Mouse (Mus musculus) lung, postnatal 0 days (tissue): Measurements from ENCODE around the gene Ltbp1. TPM values are rescaled to one million over a fixed set of nuclear protein-coding genes. Genes with fewer than 3 reads are reported as not detected.
A peak's percentile ranks its signal among the peaks of the same experiment; 100 is the strongest.
"Not testable (repeated sequence)": the region's sequence is repeated elsewhere in the genome, so short reads cannot be mapped to it uniquely, and the experiment has no call there.

Experiments
- ATAC-seq: fragments of 200-750 bp; cut with Nextera tagmentation; 2 replicates; pipeline ENCODE4 v1.8.0; 2017; ENCODE audit warnings: moderate library complexity
- DNase-seq: peaks from one replicate; pipeline ENCODE4 v3.0.0-alpha.2; 2016; ENCODE audit warnings: low spot score
- H3K27ac ChIP-seq: fragments of 300-500 bp; sonication (generic); 2 replicates; pipeline ENCODE4 v1.5.1; 2014; ENCODE audit warnings: antibody characterized with exemption, mild to moderate bottlenecking, low read length, mixed read lengths
- H3K27me3 ChIP-seq: fragments of 300-500 bp; sonication (generic); replicated peaks from 2 replicates; pipeline ENCODE4 v1.6.1; 2014; ENCODE audit warnings: low read length, mixed read lengths; ENCODE audit not compliant: insufficient read depth
- H3K36me3 ChIP-seq: fragments of 300-500 bp; sonication (generic); 2 replicates; pipeline ENCODE4 v1.6.1; 2014; ENCODE audit warnings: low read length, mixed read lengths; ENCODE audit not compliant: insufficient read depth
- H3K4me1 ChIP-seq: fragments of 300-500 bp; sonication (generic); 2 replicates; pipeline ENCODE4 v1.6.1; 2014; ENCODE audit warnings: antibody characterized with exemption, low read depth, low read length, mixed read lengths; ENCODE audit not compliant: insufficient read depth
- H3K4me2 ChIP-seq: fragments of 300-500 bp; sonication (generic); replicated peaks from 2 replicates; pipeline ENCODE4 v1.6.1; 2014; ENCODE audit warnings: low read depth, mild to moderate bottlenecking, low read length, moderate library complexity, mixed read lengths
- H3K4me3 ChIP-seq: fragments of 300-500 bp; sonication (generic); 2 replicates; pipeline ENCODE4 v1.5.1; 2014; ENCODE audit warnings: low read depth, low read length
- H3K9ac ChIP-seq: fragments of 300-500 bp; sonication (generic); replicated peaks from 2 replicates; pipeline ENCODE4 v1.6.1; 2014; ENCODE audit warnings: low read depth, mild to moderate bottlenecking
- H3K9me3 ChIP-seq: fragments of 300-500 bp; sonication (generic); 2 replicates; pipeline ENCODE4 v1.6.1; 2016; ENCODE audit warnings: low read length, mixed read lengths
- CTCF ChIP-seq: IDR thresholded peaks from 2 replicates; pipeline ENCODE4 v1.5.1; 2016; ENCODE audit warnings: antibody characterized with exemption, mild to moderate bottlenecking
- EP300 ChIP-seq: IDR thresholded peaks from 2 replicates; pipeline ENCODE4 v1.6.1; 2016; ENCODE audit warnings: antibody characterized with exemption, mild to moderate bottlenecking, control low read depth
- WGBS: fragments of 180-500 bp; shearing (Covaris S2); extraction: QIAGEN DNeasy Blood & Tissue Kit; methylation state at CpG from one replicate; pipeline ENCODE4 v1.1.7; 2014; 5-methylcytosine and 5-hydroxymethylcytosine counted together
- polyA plus RNA-seq: library from polyadenylated mRNA; unstranded; fragments of >200 nt; fragmentation: Nextera tagmentation; extraction: Ambion mirVana; gene quantifications from 2 replicates; pipeline ENCODE4 v1.2.1, GENCODE M21; 2015

The Ltbp1 gene
- polyA plus RNA-seq, 1 experiment from 2014 or later, result 27.1 TPM

DNA sequence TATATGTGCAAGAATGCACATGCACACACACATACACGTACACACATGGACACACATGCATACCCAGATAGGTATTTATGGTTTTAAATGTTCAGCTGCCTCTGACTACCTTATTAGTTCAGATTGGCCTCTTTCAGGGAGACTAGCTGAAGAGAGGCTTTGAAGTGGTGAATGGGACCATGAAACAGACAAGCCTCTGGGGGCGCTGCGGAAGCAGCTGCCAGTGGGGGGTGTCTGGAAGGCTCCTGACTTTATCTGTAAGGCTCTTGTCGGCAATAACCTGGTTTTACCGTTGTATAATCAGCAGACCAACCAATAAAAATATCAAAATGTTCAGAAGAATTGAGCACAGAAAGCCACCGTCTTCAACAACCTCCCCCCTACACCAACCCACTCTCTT is 114.7 kb downstream of the Ltbp1 start:
- Histone ChIP-seq H3K4me2 (no peak overlapping the region), H3K4me3 (no peak overlapping the region), H3K27ac (no peak overlapping the region), H3K9ac (no peak overlapping the region), H3K9me3 (no peaks in the 10 kb centered on the region), H3K36me3 (no peaks in the 10 kb centered on the region), H3K4me1 (peaks cover 4% of the 10 kb centered on the region; the same call in 1 of the 2 replicates), H3K27me3 (no peaks in the 10 kb centered on the region)
- no peak for DNase-seq
- no peak for ATAC-seq
- 64% methylated on average over 6 of the region's 6 CpGs for WGBS
- TF ChIP-seq CTCF, result peak; percentile 23; the same call in 1 of the 2 replicates
- TF ChIP-seq EP300, result no peak

DNA sequence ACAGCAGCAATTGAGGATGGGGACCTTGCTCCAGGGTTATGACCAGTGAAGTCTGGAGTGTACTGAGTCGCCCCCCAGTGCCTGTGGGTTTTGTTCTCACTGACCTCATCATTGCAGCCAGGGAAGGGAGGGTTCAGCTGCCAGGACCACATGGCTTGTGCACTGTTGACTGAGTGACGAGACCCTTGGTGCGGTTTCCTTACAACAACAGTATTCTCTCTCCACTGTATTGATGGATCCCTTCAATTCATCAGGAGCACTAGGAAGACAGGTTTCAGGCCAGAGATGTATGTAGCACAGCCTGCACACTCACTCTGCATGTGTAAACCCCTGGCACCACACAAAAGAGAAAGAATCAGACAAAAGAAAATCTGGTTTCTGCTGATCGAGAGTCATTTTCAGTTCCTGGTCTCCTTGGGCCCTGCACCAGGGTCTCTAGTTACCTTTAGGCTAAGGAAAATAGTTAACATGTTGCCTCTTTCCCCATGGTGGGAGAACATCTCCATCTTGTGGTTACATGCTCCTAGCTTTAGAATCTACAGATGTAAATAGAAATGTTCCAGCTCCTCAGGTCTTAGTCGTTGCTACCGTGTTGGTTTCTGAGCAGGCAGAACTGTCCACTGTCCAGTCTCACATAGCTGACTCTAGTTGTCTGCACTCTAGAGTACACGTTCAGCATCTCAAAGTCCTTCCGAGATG is 117.4 kb downstream of the Ltbp1 start:
- Histone ChIP-seq H3K4me2 (no peak overlapping the region), H3K27ac (no peak overlapping the region), H3K4me1 (peaks cover 4% of the 10 kb centered on the region; the same call in 1 of the 2 replicates), H3K9ac (no peak overlapping the region), H3K36me3 (no peaks in the 10 kb centered on the region), H3K4me3 (no peak overlapping the region), H3K9me3 (no peaks in the 10 kb centered on the region), H3K27me3 (no peaks in the 10 kb centered on the region)
- 59% methylated on average over 8 of the region's 8 CpGs for WGBS
- DNase-seq (no peak), ATAC-seq (no peak)
- TF ChIP-seq CTCF (peak; percentile 45), EP300 (no peak)

DNA sequence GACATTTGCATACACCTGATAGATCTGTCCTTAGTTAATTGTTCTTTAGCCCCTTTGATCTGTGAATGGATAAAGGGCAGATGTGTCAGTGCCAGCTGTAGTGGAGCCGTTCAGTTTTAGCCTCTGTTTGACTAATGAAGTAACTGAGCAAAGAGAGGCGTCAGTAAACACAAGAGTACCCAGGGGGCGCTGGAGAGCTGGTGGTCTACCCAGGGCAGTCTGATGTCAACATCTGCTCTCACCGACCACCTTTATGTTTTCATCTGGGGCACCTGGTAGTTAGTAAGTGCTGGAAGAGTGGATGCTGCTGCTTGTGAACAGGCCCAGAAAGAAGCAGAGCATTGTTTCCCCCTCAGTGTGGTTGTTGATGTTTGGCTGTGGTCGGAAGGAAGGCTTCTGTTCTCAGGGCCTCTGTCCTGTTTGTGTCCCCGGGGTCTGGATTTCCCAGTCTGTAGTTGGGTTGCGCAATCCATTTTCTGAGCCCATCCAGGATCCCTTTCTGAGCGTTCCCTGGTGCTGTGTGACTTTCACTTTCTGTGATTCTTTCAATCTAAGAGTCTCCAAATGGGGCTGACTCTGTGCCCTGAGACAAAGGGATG is 123.1 kb downstream of the Ltbp1 start:
- H3K4me1 ChIP-seq, result no peaks in the 10 kb centered on the region
- no peaks in the 10 kb centered on the region for H3K27me3 ChIP-seq
- no peaks in the 10 kb centered on the region for H3K36me3 ChIP-seq
- no peaks in the 10 kb centered on the region for H3K9me3 ChIP-seq
- H3K4me3 ChIP-seq, result no peak overlapping the region
- no peak overlapping the region for H3K4me2 ChIP-seq
- DNase-seq (peak; percentile 65), ATAC-seq (peak; percentile 47)
- TF ChIP-seq CTCF (peak; percentile 65), EP300 (no peak)
- 29% methylated on average over 7 of the region's 8 CpGs for WGBS
- H3K9ac ChIP-seq, result no peak overlapping the region
- no peak overlapping the region for H3K27ac ChIP-seq

DNA sequence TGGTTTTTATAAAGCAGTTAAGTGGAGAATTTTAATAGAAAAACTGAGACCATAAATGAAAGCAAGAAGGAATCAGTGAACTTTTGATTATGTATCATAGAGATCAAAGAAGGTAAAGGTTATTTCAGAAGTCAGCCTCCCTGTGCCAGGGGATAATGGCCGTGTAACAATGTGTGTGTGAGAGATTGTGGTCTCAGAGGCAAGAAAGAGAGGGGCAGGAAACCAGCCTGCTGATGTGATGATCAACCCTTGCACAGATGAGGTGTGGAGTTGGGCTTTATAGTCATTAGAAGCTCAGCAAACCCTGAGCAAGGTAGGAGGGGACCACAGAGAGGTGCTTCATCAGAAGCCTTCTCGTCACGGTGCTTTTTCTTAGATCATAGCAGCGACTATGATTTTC is 128.6 kb downstream of the Ltbp1 start:
- 88% methylated on average over 4 of the region's 4 CpGs for WGBS
- ATAC-seq, result no peak
- DNase-seq, result no peak

DNA sequence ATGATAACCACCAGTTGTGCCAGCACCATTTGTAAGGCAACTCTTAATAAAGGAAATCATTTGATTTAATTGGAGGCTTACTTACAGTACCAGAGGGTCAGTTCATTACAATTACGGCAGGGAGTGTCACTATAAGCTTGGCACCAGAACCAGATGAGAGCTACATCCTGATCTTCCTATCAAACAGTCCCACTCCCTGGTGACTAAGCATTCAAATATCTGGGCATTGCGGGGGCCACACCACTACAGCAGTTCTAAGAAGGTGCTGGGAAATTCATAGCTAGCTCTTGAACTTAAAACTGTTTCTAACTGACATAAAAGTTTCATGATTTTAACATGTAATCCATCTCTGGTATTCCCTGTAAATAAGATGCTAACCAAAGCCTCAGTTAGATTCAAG is 134.4 kb downstream of the Ltbp1 start:
- ATAC-seq, result no peak
- no peaks in the 10 kb centered on the region for H3K4me1 ChIP-seq
- no peaks in the 10 kb centered on the region for H3K27me3 ChIP-seq
- H3K9me3 ChIP-seq, result no peaks in the 10 kb centered on the region
- no peak for DNase-seq
- H3K9ac ChIP-seq, result no peak overlapping the region
- H3K4me3 ChIP-seq, result no peak overlapping the region
- H3K36me3 ChIP-seq, result no peaks in the 10 kb centered on the region
- WGBS, result 83% methylated on average over 2 of the region's 2 CpGs
- H3K4me2 ChIP-seq, result no peak overlapping the region
- no peak overlapping the region for H3K27ac ChIP-seq
- TF ChIP-seq CTCF (no peak), EP300 (no peak)

More for the DNA sequence above, 128.6 kb downstream of the Ltbp1 start:
- no peak overlapping the region for H3K4me3 ChIP-seq
- H3K27me3 ChIP-seq, result no peaks in the 10 kb centered on the region
- H3K4me1 ChIP-seq, result no peaks in the 10 kb centered on the region
- H3K36me3 ChIP-seq, result no peaks in the 10 kb centered on the region
- no peak overlapping the region for H3K4me2 ChIP-seq
- no peak overlapping the region for H3K9ac ChIP-seq
- no peaks in the 10 kb centered on the region for H3K9me3 ChIP-seq
- no peak overlapping the region for H3K27ac ChIP-seq
- no peak for TF ChIP-seq EP300

DNA sequence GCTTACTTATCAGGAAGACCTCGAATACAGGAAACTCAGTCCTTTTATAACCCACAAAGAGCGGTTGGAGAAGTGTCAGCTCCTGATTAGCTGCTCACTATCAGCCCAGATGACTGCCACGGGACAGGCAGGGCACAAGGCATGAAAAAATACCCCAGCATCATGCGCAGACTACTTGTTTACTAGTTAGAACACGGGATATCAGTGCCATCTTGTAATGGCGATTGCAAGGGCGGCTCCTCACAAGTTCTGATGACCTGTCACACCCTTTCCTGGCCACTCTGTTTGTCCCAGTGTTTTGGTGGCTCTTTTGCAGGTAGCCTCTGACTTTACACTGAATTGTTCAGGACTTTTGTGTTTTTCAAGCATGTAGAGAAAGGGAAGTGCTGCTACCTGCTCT is 137.5 kb downstream of the Ltbp1 start:
- not testable (repeated sequence) for H3K4me1 ChIP-seq, H3K9ac ChIP-seq, H3K27ac ChIP-seq, DNase-seq, ATAC-seq, H3K27me3 ChIP-seq, H3K4me3 ChIP-seq, H3K36me3 ChIP-seq, H3K9me3 ChIP-seq, H3K4me2 ChIP-seq
- 82% methylated on average over 7 of the region's 7 CpGs for WGBS
